Comparison of ENCODE assay signal across 8 mouse cellular contexts in the genomic region with DNA sequence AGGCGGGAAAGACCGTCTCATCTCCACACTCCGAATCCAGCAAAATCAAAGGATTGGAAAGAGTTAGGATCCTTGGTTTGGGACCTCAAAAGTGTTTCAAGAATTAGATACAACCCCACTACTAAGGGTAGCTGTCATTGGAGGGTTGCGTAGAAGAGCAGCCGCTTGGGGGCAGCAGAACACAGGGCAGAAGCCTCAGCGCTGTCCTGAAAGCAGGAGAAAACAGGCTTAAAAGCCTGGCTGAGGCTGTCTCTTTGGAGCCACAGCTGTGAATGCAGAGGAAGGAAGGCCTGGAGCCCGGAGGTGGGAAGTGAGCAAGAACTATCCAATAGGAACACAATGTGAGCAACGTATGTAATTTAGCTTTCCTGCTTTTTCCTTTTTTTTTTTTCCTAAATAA. TPM values are rescaled to one million over a fixed set of nuclear protein-coding genes. Genes with fewer than 3 reads are reported as not detected.
DNase-seq lines count a peak whose midpoint lies in the region; ATAC-seq and TF ChIP-seq lines count a peak whose summit lies in the region.

No protein-coding gene starts in this region.

- no peak overlapping the region for H3K9ac ChIP-seq in hindbrain, postnatal 0 days (replicated peaks; ENCODE audit: low read length)

- no peak overlapping the region for H3K4me3 ChIP-seq in hindbrain, postnatal 0 days (ENCODE audit: low read length)

- H3K27ac ChIP-seq in hindbrain, postnatal 0 days, result no peak overlapping the region

- TF ChIP-seq CTCF in hindbrain, postnatal 0 days (IDR thresholded peaks at IDR 0.05; ENCODE audit: low read depth), result peak; percentile 94

- H3K4me2 ChIP-seq in hindbrain, postnatal 0 days (ENCODE audit: low read depth, low read length), result no peak overlapping the region

- ATAC-seq in hindbrain, postnatal 0 days, result peak; percentile 88

- H3K36me3 ChIP-seq in hindbrain, postnatal 0 days (ENCODE audit: insufficient read depth, low read length), result no peaks in the 10 kb centered on the region

- no peaks in the 10 kb centered on the region for H3K27me3 ChIP-seq in hindbrain, postnatal 0 days (ENCODE audit: insufficient read depth, low read length)

- no peaks in the 10 kb centered on the region for H3K4me1 ChIP-seq in hindbrain, postnatal 0 days (ENCODE audit: insufficient read depth, low read length)

- H3K9me3 ChIP-seq in hindbrain, postnatal 0 days (ENCODE audit: low read length), result no peaks in the 10 kb centered on the region

- 5% methylated on average over 8 of the region's 8 CpGs for WGBS in hindbrain, postnatal 0 days

- DNase-seq in ZHBTc4 (ENCODE audit: low read depth, low spot score), result peak; percentile 82
- peak; percentile 72 to 83 for DNase-seq in cerebellum, postnatal 4 days (ENCODE audit: low spot score in 2 of 2)
- DNase-seq in gastrocnemius, adult 8-10 months (ENCODE audit: low spot score in 2 of 2), result peak; percentile 41 to 61
- DNase-seq in hindbrain, postnatal 0 days (ENCODE audit: low spot score), result peak; percentile 92
- DNase-seq in left cerebral cortex, adult 18-20 months (ENCODE audit: low spot score in 2 of 2), result peak; percentile 87 to 91
- peak; percentile 92 for DNase-seq in lung, postnatal 36 days
- peak; percentile 87 to 89 for DNase-seq in right cerebral cortex, adult 2 months (ENCODE audit: low spot score in 2 of 2)
- peak; percentile 61 for DNase-seq in urinary bladder, adult 2 months (ENCODE audit: low spot score)

RNA-seq across cellular contexts. Expression of gene Rps3, which starts 16.7 kb away (rescaled TPM):
- 100 to 1,000 TPM; 272 to 331 (median 278) TPM for total RNA-seq in gastrocnemius, adult 8-10 months (2022)
- 526 and 754 TPM in 2 replicates for total RNA-seq in hindbrain, postnatal 0 days (2014; rRNA removed)
- polyA plus RNA-seq in hindbrain, postnatal 0 days (2015; fragmentation: Nextera tagmentation; extraction: Ambion mirVana), result 456 and 459 TPM in 2 replicates
- total RNA-seq in left cerebral cortex, adult 18-20 months (2021), result 100 to 1,000 TPM; 268 to 293 TPM
- 1,354 and 1,732 TPM in 2 replicates for polyA plus RNA-seq in urinary bladder, adult 2 months (2012; rRNA removed)

RNA-seq across cellular contexts. Expression of gene Klhl35, which starts 34.4 kb away (rescaled TPM):
- not detected for total RNA-seq in gastrocnemius, adult 8-10 months (2022)
- total RNA-seq in hindbrain, postnatal 0 days (2014; rRNA removed), result 2.3 and 3.3 TPM in 2 replicates
- polyA plus RNA-seq in hindbrain, postnatal 0 days (2015; fragmentation: Nextera tagmentation; extraction: Ambion mirVana), result 2.3 TPM in 2 replicates
- total RNA-seq in left cerebral cortex, adult 18-20 months (2021), result 1 to 10 TPM; 2.3 to 3.2 TPM
- 0.81 and 1.5 TPM in 2 replicates for polyA plus RNA-seq in urinary bladder, adult 2 months (2012; rRNA removed)

RNA-seq across cellular contexts. Expression of gene Arrb1, which starts 35.1 kb away (rescaled TPM):
- 10 to 100 TPM; 11.9 to 14.3 (median 12.7) TPM for total RNA-seq in gastrocnemius, adult 8-10 months (2022)
- total RNA-seq in hindbrain, postnatal 0 days (2014; rRNA removed), result 106 and 113 TPM in 2 replicates
- polyA plus RNA-seq in hindbrain, postnatal 0 days (2015; fragmentation: Nextera tagmentation; extraction: Ambion mirVana), result 13.5 and 13.7 TPM in 2 replicates
- 100 to 1,000 TPM; 177 to 179 TPM for total RNA-seq in left cerebral cortex, adult 18-20 months (2021)
- 45.4 and 60.4 TPM in 2 replicates for polyA plus RNA-seq in urinary bladder, adult 2 months (2012; rRNA removed)
